Mouse (Mus musculus) liver, adult 2 months (tissue): ENCODE measurements around the gene Med22. TPM values are rescaled to one million over a fixed set of nuclear protein-coding genes. Genes with fewer than 3 reads are reported as not detected.

ENCODE experiments used
- DNase-seq: peaks from one replicate; pipeline ENCODE4 v3.0.0-alpha.2; 2011; ENCODE audit warnings: low read depth, low spot score; ENCODE audit errors: extremely low read depth
- H3K27ac ChIP-seq: fragments of 200-500 bp; replicated peaks from 2 replicates; pipeline ENCODE4 v1.5.1; 2012; ENCODE audit warnings: low read depth, mild to moderate bottlenecking, control low read depth, inconsistent platforms, low read length; ENCODE audit not compliant: insufficient read depth
- H3K27me3 ChIP-seq: fragments of 200-500 bp; 2 replicates; pipeline ENCODE4 v1.6.1; 2012; ENCODE audit warnings: mild to moderate bottlenecking, moderate library complexity, low read length, inconsistent platforms; ENCODE audit not compliant: control insufficient read depth, insufficient read depth
- H3K36me3 ChIP-seq: fragments of 200-500 bp; 2 replicates; pipeline ENCODE4 v1.6.1; 2012; ENCODE audit warnings: low read length, inconsistent platforms; ENCODE audit not compliant: control insufficient read depth, insufficient read depth
- H3K4me1 ChIP-seq: fragments of 200-500 bp; 2 replicates; pipeline ENCODE4 v1.6.1; 2011; ENCODE audit warnings: low read length; ENCODE audit not compliant: control insufficient read depth, insufficient read depth
- H3K4me3 ChIP-seq: fragments of 200-500 bp; 2 replicates; pipeline ENCODE4 v1.5.1; 2011; ENCODE audit warnings: low read depth, mild to moderate bottlenecking, control low read depth, low read length, moderate library complexity; ENCODE audit not compliant: insufficient read depth
- H3K79me2 ChIP-seq: fragments of 200-500 bp; 2 replicates; pipeline ENCODE4 v1.6.1; 2012; ENCODE audit warnings: inconsistent platforms, mild to moderate bottlenecking, low read length, moderate library complexity; ENCODE audit not compliant: control insufficient read depth, insufficient read depth
- H3K9ac ChIP-seq: fragments of 200-500 bp; 2 replicates; pipeline ENCODE4 v1.6.1; 2012; ENCODE audit warnings: low read depth, mild to moderate bottlenecking, control low read depth, inconsistent platforms, low read length
- CTCF ChIP-seq: fragments of 200-500 bp; IDR thresholded peaks from 2 replicates; pipeline ENCODE4 v1.5.1; 2011; ENCODE audit warnings: low read depth, low read length, control low read depth
- POLR2A ChIP-seq: fragments of 200-500 bp; IDR thresholded peaks from 2 replicates; pipeline ENCODE4 v1.6.1; 2011; ENCODE audit warnings: low read length, control low read depth; ENCODE audit not compliant: insufficient read depth; ENCODE audit errors: extremely low read depth
- WGBS: fragments of 180-500 bp; shearing (Covaris S2); methylation state at CpG from one replicate; pipeline ENCODE4 v1.1.7; 2018; 5-methylcytosine and 5-hydroxymethylcytosine counted together
- polyA plus RNA-seq: library from polyadenylated mRNA; depleted of rRNA; stranded (reverse); fragments of >200 nt; gene quantifications from 2 replicates; pipeline ENCODE4 v1.2.3, GENCODE M21; 2012; rRNA removed
- total RNA-seq: library from RNA; depleted of rRNA; stranded (reverse); fragments of >200 nt; gene quantifications from 2 replicates; pipeline ENCODE4 v1.2.3, GENCODE M21; 2014; rRNA removed

Med22 gene
- total and polyA plus RNA-seq, 2 experiments = 12.9 to 26.4 TPM

GRCm38 (mm10) chr2:26864879-26865278 is 45.6 kb downstream of the Med22 start, which contains the start of gene Abo:
TSS of gene Abo (minus strand) at chr2:26864979.
- no peaks in the 10 kb centered on the region for H3K36me3 ChIP-seq
- no peak for TF ChIP-seq POLR2A

GRCm38 (mm10) chr2:26862856-26863255 is 47.6 kb downstream of the Med22 start:
- DNase-seq = no peak
- WGBS = 71% methylated on average over 3 of the region's 3 CpGs
- TF ChIP-seq POLR2A = no peak
- TF ChIP-seq CTCF = no peak

More at GRCm38 (mm10) chr2:26864879-26865278, 45.6 kb downstream of the Med22 start, which contains the start of gene Abo:
- no peak for DNase-seq
- no peak within 1 kb of the TSS for H3K27ac ChIP-seq
- no peaks in the 10 kb centered on the region for H3K27me3 ChIP-seq
- H3K4me3 ChIP-seq = no peak within 1 kb of the TSS
- 66% methylated on average over 3 of the region's 3 CpGs for WGBS
- H3K4me1 ChIP-seq = no peaks in the 10 kb centered on the region
- H3K9ac ChIP-seq = no peak within 1 kb of the TSS
- no peaks in the 10 kb centered on the region for H3K79me2 ChIP-seq

More at GRCm38 (mm10) chr2:26862856-26863255, 47.6 kb downstream of the Med22 start:
- H3K27ac ChIP-seq = no peak overlapping the region
- H3K36me3 ChIP-seq = no peaks in the 10 kb centered on the region
- no peaks in the 10 kb centered on the region for H3K79me2 ChIP-seq
- H3K27me3 ChIP-seq = no peaks in the 10 kb centered on the region
- no peak overlapping the region for H3K9ac ChIP-seq
- no peaks in the 10 kb centered on the region for H3K4me1 ChIP-seq
- H3K4me3 ChIP-seq = no peak overlapping the region

Other genes starting within 250 kb of the Med22 start
- not detected in 2 replicates for gene Lcn4, start 239.4 kb downstream of the Med22 start, total RNA-seq
- not detected in 2 replicates for gene Lcn4, start 239.4 kb downstream of the Med22 start, polyA plus RNA-seq
- not detected in 2 replicates for gene Abo, start 45.7 kb downstream of the Med22 start, total RNA-seq
- gene Abo, start 45.7 kb downstream of the Med22 start, polyA plus RNA-seq = not detected in 2 replicates
- 6.2 and 7.8 TPM in 2 replicates for gene Surf6, start 7.8 kb downstream of the Med22 start, total RNA-seq
- 6.1 and 6.2 TPM in 2 replicates for gene Surf6, start 7.8 kb downstream of the Med22 start, polyA plus RNA-seq
- gene Rpl7a, start 87 bp upstream of the Med22 start, total RNA-seq = 721 and 835 TPM in 2 replicates
- gene Rpl7a, start 87 bp upstream of the Med22 start, polyA plus RNA-seq = 398 and 434 TPM in 2 replicates
- gene Surf2, start 5.7 kb upstream of the Med22 start, total RNA-seq = 10.0 and 10.3 TPM in 2 replicates
- 11.6 and 14.5 TPM in 2 replicates for gene Surf2, start 5.7 kb upstream of the Med22 start, polyA plus RNA-seq
- gene Surf1, start 5.9 kb upstream of the Med22 start, total RNA-seq = 55.5 and 60.5 TPM in 2 replicates
- 51.7 and 57.2 TPM in 2 replicates for gene Surf1, start 5.9 kb upstream of the Med22 start, polyA plus RNA-seq
- gene Surf4, start 23.3 kb upstream of the Med22 start, total RNA-seq = 135 and 193 TPM in 2 replicates
- 318 and 322 TPM in 2 replicates for gene Surf4, start 23.3 kb upstream of the Med22 start, polyA plus RNA-seq
- 0.09 TPM in 1 of 2 replicates, not detected in the other for gene Stkld1, start 23.4 kb upstream of the Med22 start, total RNA-seq
- 0.06 and 0.11 TPM in 2 replicates for gene Stkld1, start 23.4 kb upstream of the Med22 start, polyA plus RNA-seq
- gene Rexo4, start 53.7 kb upstream of the Med22 start, total RNA-seq = 15.2 TPM in 2 replicates
- 8.3 and 11.8 TPM in 2 replicates for gene Rexo4, start 53.7 kb upstream of the Med22 start, polyA plus RNA-seq
- 5.6 and 8.3 TPM in 2 replicates for gene Adamts13, start 62.7 kb upstream of the Med22 start, total RNA-seq
- gene Adamts13, start 62.7 kb upstream of the Med22 start, polyA plus RNA-seq = 5.8 and 11.2 TPM in 2 replicates
- 17.7 and 21.5 TPM in 2 replicates for gene Cacfd1, start 99.2 kb upstream of the Med22 start, total RNA-seq
- 48.1 and 58.0 TPM in 2 replicates for gene Cacfd1, start 99.2 kb upstream of the Med22 start, polyA plus RNA-seq
- gene Slc2a6, start 117.3 kb upstream of the Med22 start, total RNA-seq = 0.34 and 0.46 TPM in 2 replicates
- 0.39 and 0.50 TPM in 2 replicates for gene Slc2a6, start 117.3 kb upstream of the Med22 start, polyA plus RNA-seq
- gene Mymk, start 161.5 kb upstream of the Med22 start, total RNA-seq = not detected in 2 replicates
- gene Mymk, start 161.5 kb upstream of the Med22 start, polyA plus RNA-seq = not detected in 2 replicates
- 3.5 and 4.4 TPM in 2 replicates for gene Adamtsl2, start 168.7 kb upstream of the Med22 start, total RNA-seq
- gene Adamtsl2, start 168.7 kb upstream of the Med22 start, polyA plus RNA-seq = 4.4 and 6.7 TPM in 2 replicates
- not detected in 2 replicates for gene Fam163b, start 231.8 kb upstream of the Med22 start, total RNA-seq
- gene Fam163b, start 231.8 kb upstream of the Med22 start, polyA plus RNA-seq = not detected in 2 replicates